Mouse (Mus musculus) heart, embryonic 11.5 days (tissue): ENCODE results near the gene Nr1h4. TPM values are rescaled to one million over a fixed set of nuclear protein-coding genes. Genes with fewer than 3 reads are reported as not detected.

Source experiments
- ATAC-seq: fragments of 200-750 bp; cut with Nextera tagmentation; replicated peaks from 2 replicates; pipeline ENCODE4 v1.8.0; 2017; ENCODE audit warnings: moderate library complexity; ENCODE audit not compliant: insufficient number of reproducible peaks, low FRiP score, low TSS enrichment
- H3K27ac ChIP-seq: fragments of 300-500 bp; sonication (generic); 2 replicates; pipeline ENCODE4 v1.5.1; 2014; ENCODE audit warnings: mild to moderate bottlenecking, low read depth, low read length
- H3K27me3 ChIP-seq: fragments of 300-500 bp; sonication (generic); 2 replicates; pipeline ENCODE4 v1.6.1; 2014; ENCODE audit warnings: mild to moderate bottlenecking, low read length, mixed read lengths; ENCODE audit not compliant: control insufficient read depth, insufficient read depth
- H3K36me3 ChIP-seq: fragments of 300-500 bp; sonication (generic); 2 replicates; pipeline ENCODE4 v1.6.1; 2014; ENCODE audit warnings: mild to moderate bottlenecking, low read length, moderate library complexity, mixed read lengths; ENCODE audit not compliant: control insufficient read depth, insufficient read depth
- H3K4me1 ChIP-seq: fragments of 300-500 bp; sonication (generic); 2 replicates; pipeline ENCODE4 v1.6.1; 2014; ENCODE audit warnings: low read length; ENCODE audit not compliant: control insufficient read depth, insufficient read depth
- H3K4me2 ChIP-seq: fragments of 300-500 bp; sonication (generic); 2 replicates; pipeline ENCODE4 v1.6.1; 2014; ENCODE audit warnings: mild to moderate bottlenecking, moderate library complexity
- H3K4me3 ChIP-seq: fragments of 300-500 bp; sonication (generic); 2 replicates; pipeline ENCODE4 v1.5.1; 2014; ENCODE audit warnings: low read depth, low read length
- H3K9ac ChIP-seq: fragments of 300-500 bp; sonication (generic); 2 replicates; pipeline ENCODE4 v1.6.1; 2014; ENCODE audit warnings: mild to moderate bottlenecking, low read depth, low read length, moderate library complexity
- H3K9me3 ChIP-seq: fragments of 300-500 bp; sonication (generic); replicated peaks from 2 replicates; pipeline ENCODE4 v1.6.1; 2016; ENCODE audit warnings: low read length; ENCODE audit not compliant: control insufficient read depth
- WGBS: fragments of 180-500 bp; shearing (Covaris S2); extraction: QIAGEN DNeasy Blood & Tissue Kit; methylation state at CpG from one replicate; pipeline ENCODE4 v1.1.7; 2014; ENCODE audit not compliant: insufficient replicate concordance; 5-methylcytosine and 5-hydroxymethylcytosine counted together
- polyA plus RNA-seq: library from polyadenylated mRNA; unstranded; fragments of >200 nt; fragmentation: Nextera tagmentation; extraction: Ambion mirVana; gene quantifications from 2 replicates; pipeline ENCODE4 v1.2.1, GENCODE M21; 2014

Nr1h4 gene
- polyA plus RNA-seq, 1 experiment from 2014 or later, result 0.97 TPM

GRCm38 (mm10) chr10:89404936-89405335 lies 128.4 kb downstream of the Nr1h4 start:
- 62% methylated on average over 4 of the region's 4 CpGs for WGBS
- no peak for ATAC-seq
- H3K27me3 ChIP-seq, result no peaks in the 10 kb centered on the region

More at GRCm38 (mm10) chr10:89404936-89405335, 128.4 kb downstream of the Nr1h4 start:
- Histone ChIP-seq H3K9me3 (no peaks in the 10 kb centered on the region), H3K27ac (no peak overlapping the region), H3K4me3 (no peak overlapping the region), H3K4me1 (no peaks in the 10 kb centered on the region), H3K36me3 (no peaks in the 10 kb centered on the region), H3K9ac (no peak overlapping the region), H3K4me2 (no peak overlapping the region)

Other genes with a start within 250 kb of the Nr1h4 start
- 7.2 and 7.5 TPM in 2 replicates for gene Ano4, start 188.8 kb downstream of the Nr1h4 start, polyA plus RNA-seq
- gene Gas2l3, start 89.6 kb downstream of the Nr1h4 start, polyA plus RNA-seq, result 15.3 and 17.6 TPM in 2 replicates
- gene Slc17a8, start 87.7 kb upstream of the Nr1h4 start, polyA plus RNA-seq, result 0.14 and 0.20 TPM in 2 replicates
- gene Scyl2, start 152.7 kb upstream of the Nr1h4 start, polyA plus RNA-seq, result 9.1 and 10.2 TPM in 2 replicates
- gene Actr6, start 198.7 kb upstream of the Nr1h4 start, polyA plus RNA-seq, result 28.2 and 29.6 TPM in 2 replicates
- 21.3 and 22.9 TPM in 2 replicates for gene Uhrf1bp1l, start 211.4 kb upstream of the Nr1h4 start, polyA plus RNA-seq